Mouse (Mus musculus) midbrain, embryonic 14.5 days (tissue): ENCODE measurements around the gene Wnt8b. TPM values are rescaled to one million over a fixed set of nuclear protein-coding genes. Genes with fewer than 3 reads are reported as not detected.

Source experiments
- ATAC-seq: fragments of 200-750 bp; cut with Nextera tagmentation; 2 replicates; pipeline ENCODE4 v1.8.0; 2017; ENCODE audit warnings: moderate number of reproducible peaks, moderate library complexity; ENCODE audit not compliant: low FRiP score, low TSS enrichment
- DNase-seq: peaks from one replicate; pipeline ENCODE4 v3.0.0-alpha.2; 2015
- H3K27ac ChIP-seq: fragments of 300-500 bp; sonication (generic); replicated peaks from 2 replicates; pipeline ENCODE4 v1.5.1; 2014; ENCODE audit warnings: mild to moderate bottlenecking, low read depth, low read length, moderate library complexity
- H3K27me3 ChIP-seq: fragments of 300-500 bp; sonication (generic); 2 replicates; pipeline ENCODE4 v1.6.1; 2014; ENCODE audit warnings: low read length, control low read depth, mixed read lengths; ENCODE audit not compliant: control insufficient read depth, insufficient read depth
- H3K36me3 ChIP-seq: fragments of 300-500 bp; sonication (generic); 2 replicates; pipeline ENCODE4 v1.6.1; 2014; ENCODE audit warnings: low read length, control low read depth; ENCODE audit not compliant: control insufficient read depth, insufficient read depth
- H3K4me1 ChIP-seq: fragments of 300-500 bp; sonication (generic); 2 replicates; pipeline ENCODE4 v1.6.1; 2014; ENCODE audit warnings: mild to moderate bottlenecking, antibody characterized with exemption, low read length, control low read depth; ENCODE audit not compliant: control insufficient read depth, insufficient read depth
- H3K4me2 ChIP-seq: fragments of 300-500 bp; sonication (generic); 2 replicates; pipeline ENCODE4 v1.6.1; 2014; ENCODE audit warnings: mild to moderate bottlenecking, low read length, moderate library complexity
- H3K4me3 ChIP-seq: fragments of 300-500 bp; sonication (generic); replicated peaks from 2 replicates; pipeline ENCODE4 v1.5.1; 2014; ENCODE audit warnings: low read depth, low read length
- H3K9ac ChIP-seq: fragments of 300-500 bp; sonication (generic); replicated peaks from 2 replicates; pipeline ENCODE4 v1.6.1; 2014; ENCODE audit warnings: mild to moderate bottlenecking, low read length, moderate library complexity
- H3K9me3 ChIP-seq: fragments of 300-500 bp; sonication (generic); 2 replicates; pipeline ENCODE4 v1.6.1; 2016; ENCODE audit warnings: low read length, control low read depth, mixed read lengths; ENCODE audit not compliant: control insufficient read depth
- WGBS: fragments of 180-500 bp; shearing (Covaris S2); extraction: QIAGEN DNeasy Blood & Tissue Kit; methylation state at CpG from one replicate; pipeline ENCODE4 v1.1.7; 2014; 5-methylcytosine and 5-hydroxymethylcytosine counted together
- polyA plus RNA-seq: library from polyadenylated mRNA; unstranded; fragments of >200 nt; fragmentation: Nextera tagmentation; extraction: Ambion mirVana; gene quantifications from 2 replicates; pipeline ENCODE4 v1.2.1, GENCODE M21; 2014

Gene Wnt8b
- polyA plus RNA-seq, 1 experiment from 2014 or later: 1.2 TPM

DNA sequence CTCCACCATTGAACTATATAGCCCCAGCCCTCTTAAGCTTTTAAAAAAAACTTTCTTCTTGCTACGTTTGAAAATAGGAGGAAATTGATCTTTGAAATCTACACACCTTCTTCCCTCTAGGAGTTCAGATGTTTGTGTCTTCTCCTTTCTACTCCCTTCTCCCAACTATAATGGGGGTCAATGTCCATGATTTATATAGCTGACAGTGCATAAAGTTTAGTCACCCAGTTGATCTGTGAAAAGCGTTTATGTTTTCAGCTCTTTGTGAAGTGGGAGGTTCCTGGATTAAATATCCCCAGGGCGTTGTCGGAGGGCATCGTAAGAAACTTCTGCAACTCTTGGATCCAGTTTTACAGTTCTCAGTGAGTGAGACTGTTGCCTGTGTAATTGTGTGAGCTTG is 7.0 kb downstream of the Wnt8b start:
- WGBS: 41% methylated on average over 5 of the region's 5 CpGs
- no peak for DNase-seq
- H3K27me3 ChIP-seq: peaks cover 87% of the 10 kb centered on the region
- H3K4me3 ChIP-seq: no peak overlapping the region
- H3K36me3 ChIP-seq: no peaks in the 10 kb centered on the region
- H3K9ac ChIP-seq: no peak overlapping the region
- H3K4me1 ChIP-seq: no peaks in the 10 kb centered on the region
- no peaks in the 10 kb centered on the region for H3K9me3 ChIP-seq
- H3K4me2 ChIP-seq: no peak overlapping the region
- no peak for ATAC-seq
- no peak overlapping the region for H3K27ac ChIP-seq

GRCm38 (mm10) chr19:44501925-44502324 is 8.7 kb downstream of the Wnt8b start:
- 87% methylated on average over 6 of the region's 6 CpGs for WGBS
- DNase-seq (no peak), ATAC-seq (no peak)
- H3K4me3 ChIP-seq: no peak overlapping the region
- no peaks in the 10 kb centered on the region for H3K9me3 ChIP-seq
- no peaks in the 10 kb centered on the region for H3K36me3 ChIP-seq
- peaks cover 88% of the 10 kb centered on the region for H3K27me3 ChIP-seq
- H3K4me2 ChIP-seq: no peak overlapping the region
- H3K27ac ChIP-seq: no peak overlapping the region
- H3K9ac ChIP-seq: no peak overlapping the region
- H3K4me1 ChIP-seq: no peaks in the 10 kb centered on the region

DNA sequence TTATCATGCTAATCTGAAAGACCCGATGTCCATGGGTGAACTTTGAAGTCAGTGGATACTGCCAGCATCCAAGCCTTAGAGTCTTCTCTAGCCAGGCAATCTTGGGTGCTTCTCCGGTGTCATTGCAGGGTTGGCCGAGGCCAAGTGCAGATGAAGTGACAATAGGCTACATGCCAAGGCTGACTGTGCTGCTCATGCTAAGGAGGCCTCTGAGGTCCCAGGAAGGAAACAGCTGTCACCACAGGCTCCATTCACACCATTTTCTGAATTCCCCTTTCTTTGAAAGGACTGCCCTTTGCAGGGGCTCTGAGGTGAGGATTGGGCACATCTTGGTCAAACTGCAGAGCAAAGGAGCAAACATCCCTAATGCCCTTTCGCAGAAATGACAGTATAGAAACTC is 9.5 kb downstream of the Wnt8b start:
- ATAC-seq (no peak), DNase-seq (no peak)
- no peaks in the 10 kb centered on the region for H3K9me3 ChIP-seq
- H3K27me3 ChIP-seq: peaks cover 94% of the 10 kb centered on the region
- H3K4me3 ChIP-seq: no peak overlapping the region
- 84% methylated on average over 4 of the region's 4 CpGs for WGBS
- H3K4me2 ChIP-seq: no peak overlapping the region
- no peak overlapping the region for H3K9ac ChIP-seq
- H3K27ac ChIP-seq: no peak overlapping the region
- H3K4me1 ChIP-seq: no peaks in the 10 kb centered on the region
- H3K36me3 ChIP-seq: no peaks in the 10 kb centered on the region

- Histone ChIP-seq H3K4me1 (peaks cover 27% of the 10 kb centered on the region), H3K9me3 (no peaks in the 10 kb centered on the region), H3K4me3 (peak overlapping the region; percentile 44; the same call in 1 of the 2 replicates), H3K27ac (no peak overlapping the region), H3K4me2 (peak overlapping the region; percentile 81), H3K27me3 (peaks cover 94% of the 10 kb centered on the region), H3K36me3 (no peaks in the 10 kb centered on the region), H3K9ac (no peak overlapping the region; the same call in 1 of the 2 replicates)
- WGBS: 9% methylated on average over 12 of the region's 12 CpGs
- ATAC-seq (no peak), DNase-seq (no peak)
Observed at GRCm38 (mm10) chr19:44510534-44511175, 17.4 kb downstream of the Wnt8b start.

DNA sequence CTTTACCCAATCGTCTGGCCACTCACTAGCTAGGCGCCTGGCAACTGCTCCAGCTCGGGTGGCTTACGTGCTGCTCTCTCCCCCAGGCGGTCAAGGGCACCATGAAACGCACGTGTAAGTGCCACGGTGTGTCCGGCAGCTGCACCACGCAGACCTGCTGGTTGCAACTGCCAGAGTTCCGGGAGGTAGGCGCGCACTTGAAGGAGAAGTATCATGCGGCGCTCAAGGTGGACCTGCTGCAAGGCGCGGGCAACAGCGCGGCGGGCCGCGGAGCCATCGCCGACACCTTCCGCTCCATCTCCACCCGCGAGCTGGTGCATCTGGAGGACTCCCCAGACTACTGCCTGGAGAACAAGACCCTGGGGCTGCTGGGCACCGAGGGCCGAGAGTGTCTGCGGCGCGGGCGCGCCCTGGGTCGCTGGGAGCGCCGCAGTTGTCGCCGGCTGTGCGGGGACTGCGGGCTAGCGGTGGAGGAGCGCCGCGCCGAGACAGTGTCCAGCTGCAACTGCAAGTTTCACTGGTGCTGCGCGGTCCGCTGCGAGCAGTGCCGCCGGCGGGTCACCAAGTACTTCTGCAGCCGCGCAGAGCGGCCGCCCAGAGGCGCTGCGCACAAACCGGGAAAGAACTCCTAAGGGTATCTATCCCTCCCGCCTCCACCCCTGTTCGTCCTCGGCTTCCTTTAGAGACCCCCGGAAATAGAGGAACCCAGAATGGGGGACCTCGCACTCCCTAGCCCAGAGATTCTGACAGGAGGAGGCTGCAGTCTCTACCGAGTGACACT is 18.4 kb downstream of the Wnt8b start:
- Histone ChIP-seq H3K9ac (peak overlapping the region; percentile 50; the same call in 1 of the 2 replicates), H3K27me3 (peaks cover 94% of the 10 kb centered on the region), H3K9me3 (no peaks in the 10 kb centered on the region), H3K27ac (no peak overlapping the region), H3K36me3 (no peaks in the 10 kb centered on the region), H3K4me1 (peaks cover 27% of the 10 kb centered on the region), H3K4me2 (peak overlapping the region; percentile 81), H3K4me3 (peak overlapping the region; percentile 44)
- under 1% methylated on average over 66 of the region's 66 CpGs for WGBS
- ATAC-seq (no peak), DNase-seq (peak; percentile 73)

DNA sequence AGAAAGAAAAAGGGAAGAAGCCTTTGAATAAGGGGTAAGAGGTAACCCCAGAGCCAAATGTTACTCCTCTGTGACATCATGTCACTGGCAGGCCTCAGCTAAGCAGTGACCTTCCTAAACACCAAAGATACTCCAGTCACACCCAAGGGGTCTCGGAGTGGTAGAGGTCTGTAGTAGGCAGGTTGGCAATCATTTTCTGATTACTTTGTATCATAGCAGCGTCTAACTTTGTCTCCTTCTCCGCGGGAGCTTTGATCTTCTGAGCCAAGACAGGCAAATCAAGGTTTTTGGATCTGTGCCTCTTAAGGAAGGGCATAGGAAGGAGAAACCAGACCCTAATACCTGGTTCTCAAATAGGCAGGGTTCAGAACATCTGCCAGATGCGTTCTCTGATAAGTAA is 19.3 kb downstream of the Wnt8b start:
- Histone ChIP-seq H3K4me2 (no peak overlapping the region; the same call in 1 of the 2 replicates), H3K9me3 (no peaks in the 10 kb centered on the region), H3K27ac (no peak overlapping the region), H3K36me3 (no peaks in the 10 kb centered on the region), H3K27me3 (peaks cover 94% of the 10 kb centered on the region), H3K4me1 (peaks cover 27% of the 10 kb centered on the region), H3K9ac (no peak overlapping the region), H3K4me3 (no peak overlapping the region)
- DNase-seq (no peak), ATAC-seq (no peak)
- whole genome bisulfite sequencing: 14% methylated on average over 5 of the region's 5 CpGs

DNA sequence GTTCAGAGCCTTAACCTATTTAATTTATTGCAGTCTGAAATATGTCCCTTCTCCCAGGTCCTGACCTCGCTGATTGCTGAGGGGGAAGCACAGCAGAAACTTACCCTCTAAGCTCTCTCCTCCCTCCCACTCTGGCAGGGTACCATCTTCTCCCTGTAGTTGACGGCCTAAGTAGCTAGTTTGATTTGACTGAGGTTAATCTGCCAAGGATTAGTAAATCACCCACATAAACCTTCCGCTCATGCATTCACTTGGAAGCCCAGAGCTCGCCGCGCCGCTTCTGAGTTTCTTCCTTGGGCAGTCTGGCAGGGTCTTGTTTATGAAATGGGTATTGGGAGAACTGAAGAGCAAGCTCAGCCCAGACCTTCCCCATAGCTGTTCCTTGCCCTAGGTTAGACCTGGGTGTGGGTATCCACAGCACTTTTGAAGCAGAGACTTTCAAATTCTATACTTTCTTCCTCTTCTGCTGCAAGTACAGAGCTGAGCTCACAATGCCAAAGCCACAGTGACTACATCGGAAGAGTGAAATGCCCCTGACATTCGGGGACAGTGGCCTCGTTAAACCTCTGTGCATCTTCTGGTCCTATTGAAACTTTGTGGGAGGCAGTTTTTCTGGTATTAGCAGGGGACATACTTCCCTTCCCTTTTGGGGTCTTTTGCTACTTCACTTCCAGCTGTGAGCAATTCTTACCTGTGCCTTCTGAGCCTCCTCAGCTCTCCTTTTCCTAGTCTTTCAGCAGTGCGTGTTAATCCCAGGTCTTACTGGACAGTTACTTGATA is 20.0 kb downstream of the Wnt8b start:
- no peak for DNase-seq
- WGBS: 5% methylated on average over 11 of the region's 11 CpGs

GRCm38 (mm10) chr19:44513921-44514482 is 20.7 kb downstream of the Wnt8b start:
- WGBS: 9% methylated on average over 7 of the region's 7 CpGs
- ATAC-seq: no peak
- Histone ChIP-seq H3K9ac (no peak overlapping the region), H3K4me1 (peaks cover 27% of the 10 kb centered on the region), H3K36me3 (no peaks in the 10 kb centered on the region), H3K4me3 (no peak overlapping the region), H3K4me2 (peak overlapping the region; percentile 15; the same call in 1 of the 2 replicates), H3K27me3 (peaks cover 94% of the 10 kb centered on the region), H3K9me3 (no peaks in the 10 kb centered on the region), H3K27ac (no peak overlapping the region)
- no peak for DNase-seq

More for the DNA sequence above, 20.0 kb downstream of the Wnt8b start:
- no peak overlapping the region for H3K27ac ChIP-seq
- no peak overlapping the region for H3K9ac ChIP-seq
- H3K4me1 ChIP-seq: peaks cover 27% of the 10 kb centered on the region
- no peak for ATAC-seq
- H3K4me3 ChIP-seq: no peak overlapping the region
- H3K9me3 ChIP-seq: no peaks in the 10 kb centered on the region
- no peaks in the 10 kb centered on the region for H3K36me3 ChIP-seq
- H3K4me2 ChIP-seq: 0 out of 2 replicates have a peak overlapping the region, but pooled peaks have one; percentile 9
- peaks cover 94% of the 10 kb centered on the region for H3K27me3 ChIP-seq
